Mouse (Mus musculus) bone marrow, adult 2 months (tissue): ENCODE results near the gene Cdx2. TPM values are rescaled to one million over a fixed set of nuclear protein-coding genes. Genes with fewer than 3 reads are reported as not detected.

Experiments used
- H3K27ac ChIP-seq: fragments of 200-500 bp; 2 replicates; pipeline ENCODE4 v1.5.1; 2012; ENCODE audit warnings: low read depth, mild to moderate bottlenecking, control low read depth, inconsistent platforms, low read length; ENCODE audit not compliant: control insufficient read depth, poor library complexity, insufficient read depth
- H3K4me1 ChIP-seq: fragments of 200-500 bp; 2 replicates; pipeline ENCODE4 v1.6.1; 2011; ENCODE audit warnings: low read length; ENCODE audit not compliant: control insufficient read depth, insufficient read depth
- H3K4me3 ChIP-seq: fragments of 200-500 bp; replicated peaks from 2 replicates; pipeline ENCODE3; 2011; ENCODE audit warnings: mild to moderate bottlenecking, low read depth, low read length, control low read depth; ENCODE audit not compliant: control insufficient read depth
- CTCF ChIP-seq: fragments of 200-500 bp; IDR thresholded peaks from 2 replicates; pipeline ENCODE4 v1.5.1; 2011; ENCODE audit warnings: low read length, control low read depth; ENCODE audit not compliant: control insufficient read depth, insufficient read depth
- POLR2A ChIP-seq: fragments of 200-500 bp; IDR thresholded peaks from 2 replicates; pipeline ENCODE4 v1.6.1; 2011; ENCODE audit warnings: low read depth, mild to moderate bottlenecking, control low read depth, low read length, borderline replicate concordance; ENCODE audit not compliant: control insufficient read depth
- WGBS: fragments of 180-500 bp; shearing (Covaris S2); methylation state at CpG from one replicate; pipeline ENCODE4 v1.1.7; 2018; 5-methylcytosine and 5-hydroxymethylcytosine counted together
- polyA plus RNA-seq: library from polyadenylated mRNA; stranded (reverse); fragments of >200 nt; gene quantifications from 2 replicates; pipeline ENCODE4 v1.2.4, GENCODE M21; 2011; ENCODE audit warnings: low replicate concordance; ENCODE audit not compliant: missing spikeins, insufficient read depth, insufficient read length

The Cdx2 gene
- polyA plus RNA-seq, 1 experiment = not detected

DNA sequence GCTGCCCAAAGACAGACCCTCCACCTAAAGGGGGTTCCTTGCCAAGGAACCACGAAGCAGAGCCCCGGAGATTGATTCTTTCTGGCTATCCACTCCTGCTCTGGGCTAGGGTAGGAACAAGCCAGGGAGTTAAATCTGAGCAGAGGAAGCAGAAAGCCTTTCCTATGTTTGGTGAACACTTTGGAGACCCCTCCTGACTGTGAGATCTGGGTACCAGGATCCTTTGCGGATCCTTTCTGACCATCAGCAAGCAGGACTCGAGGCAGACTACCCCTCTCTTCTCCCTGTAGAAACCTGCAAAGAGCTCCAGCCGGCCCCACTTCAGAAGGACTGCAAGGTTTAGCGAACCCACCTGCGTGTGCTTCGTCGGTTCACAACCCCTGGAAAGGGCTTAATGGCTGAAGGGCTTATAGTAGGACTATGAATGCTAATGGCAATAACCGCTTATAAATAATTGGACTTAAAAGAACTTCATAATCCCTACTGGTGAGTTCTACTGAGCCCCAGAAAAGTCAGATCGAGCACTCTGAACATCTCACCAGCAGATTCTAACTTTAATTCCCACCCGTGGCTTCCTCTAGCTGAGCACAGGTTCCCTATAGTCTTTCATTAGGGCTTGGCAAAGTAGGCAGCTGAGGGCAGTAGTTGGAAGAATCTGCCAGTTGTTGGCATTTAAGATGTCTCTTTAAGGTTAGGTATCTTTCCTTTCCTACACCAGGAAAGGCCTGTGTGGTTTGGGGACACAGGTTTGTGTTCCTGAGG lies 34.8 kb downstream of the Cdx2 start:
- WGBS = 17% methylated on average over 12 of the region's 12 CpGs
- Histone ChIP-seq H3K4me3 (no peak overlapping the region), H3K27ac (no peak overlapping the region), H3K4me1 (no peaks in the 10 kb centered on the region)
- TF ChIP-seq POLR2A = no peak
- TF ChIP-seq CTCF = no peak

- no peak overlapping the region for H3K4me3 ChIP-seq
- H3K4me1 ChIP-seq = no peaks in the 10 kb centered on the region
- H3K27ac ChIP-seq = no peak overlapping the region
- 6% methylated on average over 29 of the region's 29 CpGs for WGBS
- TF ChIP-seq POLR2A = no peak
- no peak for TF ChIP-seq CTCF
Observed at GRCm38 (mm10) chr5:147270673-147271655, 36.1 kb downstream of the Cdx2 start.

DNA sequence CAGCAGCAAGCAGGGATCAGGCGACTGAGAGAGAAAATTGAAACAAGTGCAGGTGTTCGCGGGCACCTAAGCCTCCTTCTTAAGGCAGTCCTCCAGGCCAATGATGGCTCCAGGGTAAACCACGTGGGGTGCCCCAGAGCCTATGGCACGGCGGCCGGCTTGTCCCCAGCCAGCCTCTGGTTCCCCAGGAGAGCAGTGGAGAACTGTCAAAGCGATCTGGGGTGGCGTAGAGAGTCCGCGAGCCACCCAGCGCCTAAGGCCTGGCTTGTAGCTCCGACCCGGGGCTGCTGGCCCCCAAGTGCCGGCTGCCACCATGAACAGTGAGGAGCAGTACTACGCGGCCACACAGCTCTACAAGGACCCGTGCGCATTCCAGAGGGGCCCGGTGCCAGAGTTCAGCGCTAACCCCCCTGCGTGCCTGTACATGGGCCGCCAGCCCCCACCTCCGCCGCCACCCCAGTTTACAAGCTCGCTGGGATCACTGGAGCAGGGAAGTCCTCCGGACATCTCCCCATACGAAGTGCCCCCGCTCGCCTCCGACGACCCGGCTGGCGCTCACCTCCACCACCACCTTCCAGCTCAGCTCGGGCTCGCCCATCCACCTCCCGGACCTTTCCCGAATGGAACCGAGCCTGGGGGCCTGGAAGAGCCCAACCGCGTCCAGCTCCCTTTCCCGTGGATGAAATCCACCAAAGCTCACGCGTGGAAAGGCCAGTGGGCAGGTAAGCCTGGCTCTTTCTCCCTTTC lies 37.0 kb downstream of the Cdx2 start, which contains the start of gene Pdx1:
Pdx1 (plus strand) TSS at position 34 of the 747 bp plus-strand sequence.
- WGBS = 4% methylated on average over 44 of the region's 44 CpGs
- no peak within 1 kb of the TSS for H3K4me3 ChIP-seq
- TF ChIP-seq POLR2A (no peak), CTCF (no peak)
- H3K4me1 ChIP-seq = no peaks in the 10 kb centered on the region
- no peak within 1 kb of the TSS for H3K27ac ChIP-seq

- Histone ChIP-seq H3K4me3 (no peak overlapping the region), H3K27ac (no peak overlapping the region), H3K4me1 (no peaks in the 10 kb centered on the region)
- WGBS = 3% methylated on average over 6 of the region's 6 CpGs
- TF ChIP-seq CTCF = no peak
- TF ChIP-seq POLR2A = no peak
Observed at GRCm38 (mm10) chr5:147269371-147269770, 37.7 kb downstream of the Cdx2 start.

GRCm38 (mm10) chr5:147268728-147269127 lies 38.3 kb downstream of the Cdx2 start:
- Histone ChIP-seq H3K27ac (no peak overlapping the region), H3K4me1 (no peaks in the 10 kb centered on the region), H3K4me3 (no peak overlapping the region)
- no peak for TF ChIP-seq CTCF
- TF ChIP-seq POLR2A = no peak
- 7% methylated on average over 8 of the region's 8 CpGs for WGBS

DNA sequence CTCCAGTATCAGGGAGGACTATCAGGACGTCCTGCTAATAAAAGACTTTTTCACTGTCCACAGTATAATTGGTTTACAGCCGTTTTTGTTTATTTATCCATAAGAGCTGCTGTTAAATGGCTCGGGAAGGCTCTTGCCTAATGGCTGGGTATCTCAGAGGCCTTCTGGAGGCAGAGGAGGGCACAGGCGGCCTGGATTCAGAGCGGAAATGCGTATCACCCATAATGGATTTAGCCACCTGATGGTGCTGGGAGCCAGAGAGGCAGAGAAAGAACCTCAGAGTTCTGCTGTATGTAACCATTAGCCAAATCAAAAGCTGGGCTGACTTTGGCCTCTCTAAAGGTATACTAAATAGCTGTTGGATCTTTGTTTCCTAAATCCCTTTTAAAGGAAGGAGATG lies 39.6 kb downstream of the Cdx2 start:
- TF ChIP-seq CTCF (no peak), POLR2A (no peak)
- Histone ChIP-seq H3K4me3 (no peak overlapping the region), H3K4me1 (no peaks in the 10 kb centered on the region), H3K27ac (no peak overlapping the region)
- 24% methylated on average over 6 of the region's 6 CpGs for WGBS

DNA sequence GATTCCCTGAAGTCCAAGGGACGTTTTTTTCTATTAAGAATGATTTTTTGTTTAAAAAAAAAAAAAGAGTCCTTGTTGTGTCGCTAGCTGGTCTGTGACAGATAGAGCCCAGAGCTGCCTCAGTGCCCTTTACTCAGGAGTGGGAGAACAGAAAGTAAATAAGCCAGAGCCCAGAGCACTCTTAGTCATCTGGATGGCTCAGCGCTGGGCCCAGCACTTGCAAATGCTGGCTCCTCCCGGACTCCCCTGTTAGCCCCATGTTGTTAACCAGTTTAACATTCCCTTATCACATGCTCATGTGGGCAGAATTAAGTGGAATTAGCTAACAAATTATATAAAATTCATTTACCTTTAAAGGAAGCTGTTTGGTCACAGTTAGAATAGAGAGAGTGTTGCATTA lies 43.1 kb downstream of the Cdx2 start:
- 56% methylated on average over 4 of the region's 4 CpGs for WGBS
- Histone ChIP-seq H3K4me3 (no peak overlapping the region), H3K4me1 (no peaks in the 10 kb centered on the region), H3K27ac (no peak overlapping the region)
- no peak for TF ChIP-seq POLR2A
- no peak for TF ChIP-seq CTCF
